Mouse (Mus musculus): Measurements from ENCODE around the gene 9130008F23Rik. TPM values are rescaled to one million over a fixed set of nuclear protein-coding genes. Genes with fewer than 3 reads are reported as not detected.

The 9130008F23Rik gene
- polyA plus RNA-seq, 1 experiment from 2014 or later = 0.09 TPM

GRCm38 (mm10) chr17:40899783-40900363 is 19.5 kb upstream of the 9130008F23Rik start:
- no peak overlapping the region for H3K9ac ChIP-seq (replicated peaks)
- DNase-seq = no peak
- WGBS (ENCODE audit: insufficient replicate concordance) = 56% methylated on average over 4 of the region's 4 CpGs
- H3K27ac ChIP-seq (ENCODE audit: low read depth) = no peak overlapping the region
- H3K27me3 ChIP-seq (ENCODE audit: insufficient read depth, low read length) = no peaks in the 10 kb centered on the region
- no peak for ATAC-seq
- no peaks in the 10 kb centered on the region for H3K36me3 ChIP-seq (replicated peaks; ENCODE audit: insufficient read depth, low read length)
- H3K4me2 ChIP-seq (ENCODE audit: low read depth, low read length) = no peak overlapping the region
- H3K4me1 ChIP-seq (ENCODE audit: insufficient read depth) = 0 out of 2 replicates have a peak, but pooled peaks cover 3% of the 10 kb centered on the region
- H3K9me3 ChIP-seq (ENCODE audit: low read length) = no peaks in the 10 kb centered on the region
- TF ChIP-seq CTCF (IDR thresholded peaks at IDR 0.05; ENCODE audit: low read depth) (no peak), EP300 (IDR thresholded peaks at IDR 0.05; ENCODE audit: low read depth) (no peak)
- no peak overlapping the region for H3K4me3 ChIP-seq (ENCODE audit: low read depth, low read length)

DNA sequence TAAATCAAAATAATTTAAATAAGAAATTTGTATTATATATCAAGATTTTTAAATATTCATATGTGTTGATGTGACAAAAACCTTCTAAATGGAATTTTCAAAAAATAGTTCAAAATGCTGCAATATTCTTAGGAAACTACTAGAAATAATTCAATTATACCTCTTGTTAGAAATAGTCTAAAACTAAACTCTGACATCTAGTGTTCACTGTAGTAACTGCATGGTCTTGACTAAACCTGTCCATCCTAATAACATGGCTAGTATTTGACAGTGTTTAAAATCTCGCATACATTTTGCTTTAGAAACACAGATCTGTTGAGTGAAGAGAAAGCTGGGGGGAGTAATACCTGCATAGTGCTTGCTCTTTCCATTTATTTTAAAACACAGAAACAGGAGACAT is 16.5 kb upstream of the 9130008F23Rik start:
- WGBS (ENCODE audit: insufficient replicate concordance) = 74% methylated on average over 1 of the region's 1 CpGs
- ATAC-seq = no peak
- Histone ChIP-seq H3K9me3 (ENCODE audit: low read length) (no peaks in the 10 kb centered on the region), H3K4me2 (ENCODE audit: low read depth, low read length) (no peak overlapping the region), H3K9ac (replicated peaks) (no peak overlapping the region), H3K27ac (ENCODE audit: low read depth) (no peak overlapping the region), H3K36me3 (replicated peaks; ENCODE audit: insufficient read depth, low read length) (no peaks in the 10 kb centered on the region), H3K4me3 (ENCODE audit: low read depth, low read length) (no peak overlapping the region), H3K4me1 (ENCODE audit: insufficient read depth) (no peaks in the 10 kb centered on the region), H3K27me3 (ENCODE audit: insufficient read depth, low read length) (no peaks in the 10 kb centered on the region)
- TF ChIP-seq EP300 (IDR thresholded peaks at IDR 0.05; ENCODE audit: low read depth) (no peak), CTCF (IDR thresholded peaks at IDR 0.05; ENCODE audit: low read depth) (peak; percentile 61)
- DNase-seq = no peak

GRCm38 (mm10) chr17:40887849-40888536 is 7.6 kb upstream of the 9130008F23Rik start:
- H3K27me3 ChIP-seq (ENCODE audit: insufficient read depth, low read length) = no peaks in the 10 kb centered on the region
- no peak overlapping the region for H3K4me2 ChIP-seq (ENCODE audit: low read depth, low read length)
- H3K27ac ChIP-seq (ENCODE audit: low read depth) = no peak overlapping the region
- WGBS (ENCODE audit: insufficient replicate concordance) = 54% methylated on average over 4 of the region's 4 CpGs
- DNase-seq = no peak
- H3K9ac ChIP-seq (replicated peaks) = no peak overlapping the region
- H3K4me1 ChIP-seq (ENCODE audit: insufficient read depth) = no peaks in the 10 kb centered on the region
- H3K4me3 ChIP-seq (ENCODE audit: low read depth, low read length) = no peak overlapping the region
- no peaks in the 10 kb centered on the region for H3K9me3 ChIP-seq (ENCODE audit: low read length)
- no peaks in the 10 kb centered on the region for H3K36me3 ChIP-seq (replicated peaks; ENCODE audit: insufficient read depth, low read length)
- no peak for ATAC-seq
- no peak for TF ChIP-seq EP300 (IDR thresholded peaks at IDR 0.05; ENCODE audit: low read depth)
- TF ChIP-seq CTCF (IDR thresholded peaks at IDR 0.05; ENCODE audit: low read depth) = no peak

DNA sequence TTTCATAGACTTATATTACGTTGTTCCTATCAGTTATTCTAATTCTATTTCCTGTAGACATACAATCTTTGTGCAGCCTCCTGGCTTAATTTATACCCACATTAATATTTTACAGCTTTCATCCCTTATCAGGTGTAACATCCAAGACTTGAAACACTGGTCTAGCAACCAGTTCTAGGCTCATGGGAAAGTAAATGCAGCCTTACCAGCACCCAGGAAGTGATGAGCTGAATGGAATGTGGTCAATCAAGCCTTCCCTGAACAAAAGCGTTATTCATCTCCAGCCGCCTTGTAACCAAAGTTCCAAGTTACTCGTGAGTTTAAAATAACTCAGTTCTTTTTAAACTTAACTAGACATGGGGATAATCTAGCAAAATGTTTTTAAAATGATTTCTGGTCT is 4.8 kb upstream of the 9130008F23Rik start:
- no peaks in the 10 kb centered on the region for H3K27me3 ChIP-seq (ENCODE audit: insufficient read depth, low read length)
- TF ChIP-seq EP300 (IDR thresholded peaks at IDR 0.05; ENCODE audit: low read depth) (no peak), CTCF (IDR thresholded peaks at IDR 0.05; ENCODE audit: low read depth) (no peak)
- no peak overlapping the region for H3K9ac ChIP-seq (replicated peaks)
- 79% methylated on average over 4 of the region's 4 CpGs for WGBS (ENCODE audit: insufficient replicate concordance)
- no peak for ATAC-seq
- no peak for DNase-seq
- H3K36me3 ChIP-seq (replicated peaks; ENCODE audit: insufficient read depth, low read length) = no peaks in the 10 kb centered on the region
- H3K9me3 ChIP-seq (ENCODE audit: low read length) = no peaks in the 10 kb centered on the region
- H3K4me3 ChIP-seq (ENCODE audit: low read depth, low read length) = no peak overlapping the region
- no peak overlapping the region for H3K4me2 ChIP-seq (ENCODE audit: low read depth, low read length)
- H3K27ac ChIP-seq (ENCODE audit: low read depth) = no peak overlapping the region
- H3K4me1 ChIP-seq (ENCODE audit: insufficient read depth) = peaks cover 4% of the 10 kb centered on the region; the same call in 1 of the 2 replicates

- no peak for DNase-seq
- Histone ChIP-seq H3K4me1 (ENCODE audit: insufficient read depth) (peaks cover 9% of the 10 kb centered on the region), H3K4me3 (ENCODE audit: low read depth, low read length) (no peak overlapping the region), H3K9ac (replicated peaks) (no peak overlapping the region), H3K36me3 (replicated peaks; ENCODE audit: insufficient read depth, low read length) (no peaks in the 10 kb centered on the region), H3K27ac (ENCODE audit: low read depth) (no peak overlapping the region), H3K4me2 (ENCODE audit: low read depth, low read length) (no peak overlapping the region), H3K9me3 (ENCODE audit: low read length) (no peaks in the 10 kb centered on the region), H3K27me3 (ENCODE audit: insufficient read depth, low read length) (no peaks in the 10 kb centered on the region)
- no peak for TF ChIP-seq EP300 (IDR thresholded peaks at IDR 0.05; ENCODE audit: low read depth)
- no peak for TF ChIP-seq CTCF (IDR thresholded peaks at IDR 0.05; ENCODE audit: low read depth)
- no peak for ATAC-seq
- WGBS (ENCODE audit: insufficient replicate concordance) = 60% methylated on average over 6 of the region's 6 CpGs
These were observed 1.8 kb upstream of the 9130008F23Rik start for GRCm38 (mm10) chr17:40882172-40882571.

DNA sequence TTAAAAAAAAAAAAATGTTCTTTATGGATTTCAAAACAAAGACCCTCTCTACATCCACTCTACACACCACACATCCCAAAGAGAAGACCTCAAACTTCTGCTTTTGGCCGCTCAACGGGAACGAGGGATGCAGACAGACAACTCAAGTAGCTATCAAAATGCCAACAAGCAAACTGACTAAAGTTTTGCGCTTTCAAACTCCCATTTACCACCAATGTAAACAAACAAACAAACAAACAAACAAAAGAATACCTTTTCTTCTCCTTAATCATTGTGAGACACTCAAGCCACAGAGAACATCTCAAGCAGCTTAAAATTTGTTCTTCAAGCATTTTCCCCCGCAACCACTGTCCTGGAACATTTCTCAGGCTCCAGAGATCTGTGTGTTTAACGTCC is 833 bp downstream of the 9130008F23Rik start:
- no peaks in the 10 kb centered on the region for H3K36me3 ChIP-seq (replicated peaks; ENCODE audit: insufficient read depth, low read length)
- peak overlapping the region; percentile 72 for H3K9ac ChIP-seq (replicated peaks)
- no peak overlapping the region for H3K27ac ChIP-seq (ENCODE audit: low read depth)
- TF ChIP-seq CTCF (IDR thresholded peaks at IDR 0.05; ENCODE audit: low read depth) (no peak), EP300 (IDR thresholded peaks at IDR 0.05; ENCODE audit: low read depth) (no peak)
- peaks cover 9% of the 10 kb centered on the region for H3K4me1 ChIP-seq (ENCODE audit: insufficient read depth)
- peak overlapping the region; percentile 99 for H3K4me2 ChIP-seq (ENCODE audit: low read depth, low read length)
- no peak for DNase-seq
- ATAC-seq = no peak
- 7% methylated on average over 6 of the region's 6 CpGs for WGBS (ENCODE audit: insufficient replicate concordance)
- no peaks in the 10 kb centered on the region for H3K27me3 ChIP-seq (ENCODE audit: insufficient read depth, low read length)
- H3K4me3 ChIP-seq (ENCODE audit: low read depth, low read length) = peak overlapping the region; percentile 75
- no peaks in the 10 kb centered on the region for H3K9me3 ChIP-seq (ENCODE audit: low read length)

All from liver, postnatal 0 days (tissue).